In genomic region chr15:78876991-78877809, GRCm38 (mm10) we compare ENCODE assay signal across 8 mouse cellular contexts. TPM values are rescaled to one million over a fixed set of nuclear protein-coding genes. Genes with fewer than 3 reads are reported as not detected.
A peak's percentile ranks its signal among the peaks of the same experiment; 100 is the strongest.
DNase-seq lines count a peak whose midpoint lies in the region; ATAC-seq lines count a peak whose summit lies in the region.

TSS of gene Gga1 (plus strand) at chr15:78877190.

- H3K4me3 ChIP-seq in hindbrain, embryonic 16.5 days (ENCODE audit: low read length), result peak within 1 kb of the TSS; percentile 62
- H3K4me3 ChIP-seq in macrophage (ENCODE audit: inconsistent target), result peak within 1 kb of the TSS; percentile 96

- no peaks in the 10 kb centered on the region for H3K9me3 ChIP-seq in hindbrain, embryonic 16.5 days (ENCODE audit: control insufficient read depth, low read length)

- peak; percentile 92 for ATAC-seq in hindbrain, embryonic 16.5 days

- peak within 1 kb of the TSS; percentile 96 for H3K27ac ChIP-seq in hindbrain, embryonic 16.5 days (ENCODE audit: low read depth, low read length)
- H3K27ac ChIP-seq in macrophage, result peak within 1 kb of the TSS; percentile 100

- H3K27me3 ChIP-seq in hindbrain, embryonic 16.5 days (replicated peaks; ENCODE audit: control insufficient read depth, insufficient read depth, low read length), result no peaks in the 10 kb centered on the region

- peaks cover 21% of the 10 kb centered on the region for H3K4me1 ChIP-seq in hindbrain, embryonic 16.5 days (ENCODE audit: control insufficient read depth, insufficient read depth, low read depth, low read length)

- H3K79me2 ChIP-seq in macrophage (ENCODE audit: inconsistent target), result peaks cover 22% of the 10 kb centered on the region

- H3K36me3 ChIP-seq in hindbrain, embryonic 16.5 days (ENCODE audit: control insufficient read depth, insufficient read depth, low read length), result peaks cover 7% of the 10 kb centered on the region; the same call in 1 of the 2 replicates
- H3K36me3 ChIP-seq in macrophage (ENCODE audit: inconsistent target), result peaks cover 23% of the 10 kb centered on the region

- WGBS in hindbrain, embryonic 16.5 days, result under 1% methylated on average over 48 of the region's 95 CpGs
- WGBS in macrophage (ENCODE audit: missing documents), result 1% methylated on average over 50 of the region's 95 CpGs

- peak within 1 kb of the TSS; percentile 75 for H3K9ac ChIP-seq in hindbrain, embryonic 16.5 days (ENCODE audit: low read depth, low read length)

- peak within 1 kb of the TSS; percentile 97 for H3K4me2 ChIP-seq in hindbrain, embryonic 16.5 days (ENCODE audit: low read length)

- peak; percentile 81 for DNase-seq in WW6 (ENCODE audit: low read depth, low spot score)
- DNase-seq in cerebellum, postnatal 4 days (ENCODE audit: low spot score in 2 of 2), result peak; percentile 77 to 92
- DNase-seq in gastrocnemius, adult 18-20 months (ENCODE audit: low spot score), result peak; percentile 95
- DNase-seq in left cerebral cortex, adult 18-20 months (ENCODE audit: low spot score in 2 of 2), result peak; percentile 95 to 96
- DNase-seq in right cerebral cortex, adult 18-20 months, result peak; percentile 95
- peak; percentile 69 for DNase-seq in urinary bladder, postnatal 10 days (ENCODE audit: low spot score)

RNA-seq across cellular contexts. Expression of gene Gga1, which starts in this region (rescaled TPM):
- 10 to 100 TPM; 42.8 to 46.6 TPM for total RNA-seq in gastrocnemius, adult 18-20 months (2021)
- polyA plus RNA-seq in hindbrain, embryonic 16.5 days (2015; fragmentation: Nextera tagmentation; extraction: Ambion mirVana), result 46.1 and 51.8 TPM in 2 replicates
- 10 to 100 TPM; 64.6 to 67.2 TPM for total RNA-seq in left cerebral cortex, adult 18-20 months (2021)
- total RNA-seq in macrophage (2018; cell fraction: chromatin; rRNA removed), result 100 to 1,000 TPM in 24 of 26 experiments, 10 to 100 TPM in 2; 71.9 to 245 (median 168) TPM
- total RNA-seq in macrophage (2018; cell fraction: cytosol; rRNA removed), result 10 to 100 TPM; 65.1 to 86.4 (median 78.3) TPM
- 100 to 1,000 TPM in 15 of 26 experiments, 10 to 100 TPM in 11; 55.6 to 160 (median 110) TPM for total RNA-seq in macrophage (2018; cell fraction: nucleus; rRNA removed)
- 54.0 to 74.5 TPM (median 65.4 TPM) in 3 replicates for polyA plus RNA-seq in macrophage (2018)

Comparison
In these comparisons a context has a peak if more than half of its experiments do, and no peak if none do; other contexts are left out.
1. Peak in every context shown above with its lines: DNase-seq, ATAC-seq, H3K4me3 ChIP-seq and H3K27ac ChIP-seq.